Mouse (Mus musculus): ENCODE measurements around the gene Slc41a2. TPM values are rescaled to one million over a fixed set of nuclear protein-coding genes. Genes with fewer than 3 reads are reported as not detected.

Gene Slc41a2
- polyA plus RNA-seq, 1 experiment from 2014 or later: 3.6 TPM

GRCm38 (mm10) chr10:83343828-83344685 lies 6.4 kb upstream of the Slc41a2 start:
- Histone ChIP-seq H3K4me2 (ENCODE audit: low read length) (no peak overlapping the region), H3K4me1 (ENCODE audit: control insufficient read depth, insufficient read depth, low read length) (no peaks in the 10 kb centered on the region), H3K9ac (ENCODE audit: low read length) (no peak overlapping the region), H3K4me3 (ENCODE audit: low read depth, low read length) (no peak overlapping the region), H3K9me3 (replicated peaks; ENCODE audit: control insufficient read depth, low read length) (no peaks in the 10 kb centered on the region), H3K36me3 (ENCODE audit: control insufficient read depth, insufficient read depth, low read length) (no peaks in the 10 kb centered on the region), H3K27ac (ENCODE audit: low read depth, low read length) (no peak overlapping the region), H3K27me3 (replicated peaks; ENCODE audit: control insufficient read depth, insufficient read depth, low read length) (no peaks in the 10 kb centered on the region)
- no peak for ATAC-seq
- WGBS: 53% methylated on average over 2 of the region's 2 CpGs
- DNase-seq (ENCODE audit: low spot score): no peak

GRCm38 (mm10) chr10:83343171-83343570 lies 5.5 kb upstream of the Slc41a2 start:
- Histone ChIP-seq H3K36me3 (ENCODE audit: control insufficient read depth, insufficient read depth, low read length) (no peaks in the 10 kb centered on the region), H3K9me3 (replicated peaks; ENCODE audit: control insufficient read depth, low read length) (no peaks in the 10 kb centered on the region), H3K4me2 (ENCODE audit: low read length) (no peak overlapping the region), H3K27ac (ENCODE audit: low read depth, low read length) (no peak overlapping the region), H3K9ac (ENCODE audit: low read length) (no peak overlapping the region), H3K4me3 (ENCODE audit: low read depth, low read length) (no peak overlapping the region), H3K4me1 (ENCODE audit: control insufficient read depth, insufficient read depth, low read length) (no peaks in the 10 kb centered on the region), H3K27me3 (replicated peaks; ENCODE audit: control insufficient read depth, insufficient read depth, low read length) (0 out of 2 replicates have a peak, but pooled peaks cover 3% of the 10 kb centered on the region)
- WGBS: 82% methylated on average over 5 of the region's 5 CpGs
- DNase-seq (ENCODE audit: low spot score) (no peak), ATAC-seq (no peak)

- Histone ChIP-seq H3K36me3 (ENCODE audit: control insufficient read depth, insufficient read depth, low read length) (no peaks in the 10 kb centered on the region), H3K4me2 (ENCODE audit: low read length) (no peak overlapping the region), H3K9ac (ENCODE audit: low read length) (no peak overlapping the region), H3K27ac (ENCODE audit: low read depth, low read length) (no peak overlapping the region), H3K27me3 (replicated peaks; ENCODE audit: control insufficient read depth, insufficient read depth, low read length) (peaks cover 9% of the 10 kb centered on the region; the same call in 1 of the 2 replicates), H3K9me3 (replicated peaks; ENCODE audit: control insufficient read depth, low read length) (no peaks in the 10 kb centered on the region), H3K4me1 (ENCODE audit: control insufficient read depth, insufficient read depth, low read length) (no peaks in the 10 kb centered on the region), H3K4me3 (ENCODE audit: low read depth, low read length) (no peak overlapping the region)
- ATAC-seq (no peak), DNase-seq (ENCODE audit: low spot score) (no peak)
- 44% methylated on average over 2 of the region's 2 CpGs for WGBS
These were observed 3.5 kb upstream of the Slc41a2 start for GRCm38 (mm10) chr10:83341226-83341625.

- no peaks in the 10 kb centered on the region for H3K36me3 ChIP-seq (ENCODE audit: control insufficient read depth, insufficient read depth, low read length)
- no peak overlapping the region for H3K27ac ChIP-seq (ENCODE audit: low read depth, low read length)
- H3K9ac ChIP-seq (ENCODE audit: low read length): peak overlapping the region; percentile 81; the same call in 1 of the 2 replicates
- ATAC-seq (no peak), DNase-seq (ENCODE audit: low spot score) (no peak)
- no peaks in the 10 kb centered on the region for H3K4me1 ChIP-seq (ENCODE audit: control insufficient read depth, insufficient read depth, low read length)
- peak overlapping the region; percentile 63 for H3K4me3 ChIP-seq (ENCODE audit: low read depth, low read length)
- H3K9me3 ChIP-seq (replicated peaks; ENCODE audit: control insufficient read depth, low read length): no peaks in the 10 kb centered on the region
- peaks cover 16% of the 10 kb centered on the region for H3K27me3 ChIP-seq (replicated peaks; ENCODE audit: control insufficient read depth, insufficient read depth, low read length)
- H3K4me2 ChIP-seq (ENCODE audit: low read length): peak overlapping the region; percentile 94
- 48% methylated on average over 8 of the region's 9 CpGs for WGBS
These were observed 403 bp upstream of the Slc41a2 start for GRCm38 (mm10) chr10:83337971-83338598.

- Histone ChIP-seq H3K4me3 (ENCODE audit: low read depth, low read length) (no peak overlapping the region), H3K27ac (ENCODE audit: low read depth, low read length) (no peak overlapping the region), H3K9ac (ENCODE audit: low read length) (no peak overlapping the region), H3K27me3 (replicated peaks; ENCODE audit: control insufficient read depth, insufficient read depth, low read length) (peaks cover 16% of the 10 kb centered on the region), H3K4me1 (ENCODE audit: control insufficient read depth, insufficient read depth, low read length) (no peaks in the 10 kb centered on the region), H3K9me3 (replicated peaks; ENCODE audit: control insufficient read depth, low read length) (no peaks in the 10 kb centered on the region), H3K36me3 (ENCODE audit: control insufficient read depth, insufficient read depth, low read length) (no peaks in the 10 kb centered on the region), H3K4me2 (ENCODE audit: low read length) (no peak overlapping the region; the same call in 1 of the 2 replicates)
- DNase-seq (ENCODE audit: low spot score) (no peak), ATAC-seq (no peak)
- 8% methylated on average over 7 of the region's 7 CpGs for WGBS
These were observed 1.3 kb downstream of the Slc41a2 start for GRCm38 (mm10) chr10:83336336-83336735.

GRCm38 (mm10) chr10:83332581-83332980 lies 5.1 kb downstream of the Slc41a2 start:
- no peak overlapping the region for H3K9ac ChIP-seq (ENCODE audit: low read length)
- H3K4me1 ChIP-seq (ENCODE audit: control insufficient read depth, insufficient read depth, low read length): no peaks in the 10 kb centered on the region
- no peak overlapping the region for H3K4me3 ChIP-seq (ENCODE audit: low read depth, low read length)
- 92% methylated on average over 11 of the region's 11 CpGs for WGBS
- H3K4me2 ChIP-seq (ENCODE audit: low read length): no peak overlapping the region
- no peak overlapping the region for H3K27ac ChIP-seq (ENCODE audit: low read depth, low read length)
- DNase-seq (ENCODE audit: low spot score) (no peak), ATAC-seq (no peak)
- H3K27me3 ChIP-seq (replicated peaks; ENCODE audit: control insufficient read depth, insufficient read depth, low read length): peaks cover 10% of the 10 kb centered on the region
- no peaks in the 10 kb centered on the region for H3K9me3 ChIP-seq (replicated peaks; ENCODE audit: control insufficient read depth, low read length)
- H3K36me3 ChIP-seq (ENCODE audit: control insufficient read depth, insufficient read depth, low read length): no peaks in the 10 kb centered on the region

- H3K4me1 ChIP-seq (ENCODE audit: control insufficient read depth, insufficient read depth, low read length): no peaks in the 10 kb centered on the region
- H3K27ac ChIP-seq (ENCODE audit: low read depth, low read length): no peak overlapping the region
- ATAC-seq (no peak), DNase-seq (ENCODE audit: low spot score) (no peak)
- no peaks in the 10 kb centered on the region for H3K9me3 ChIP-seq (replicated peaks; ENCODE audit: control insufficient read depth, low read length)
- no peak overlapping the region for H3K9ac ChIP-seq (ENCODE audit: low read length)
- WGBS: 87% methylated on average over 5 of the region's 5 CpGs
- H3K4me3 ChIP-seq (ENCODE audit: low read depth, low read length): no peak overlapping the region
- H3K4me2 ChIP-seq (ENCODE audit: low read length): no peak overlapping the region
- H3K27me3 ChIP-seq (replicated peaks; ENCODE audit: control insufficient read depth, insufficient read depth, low read length): peaks cover 10% of the 10 kb centered on the region
- no peaks in the 10 kb centered on the region for H3K36me3 ChIP-seq (ENCODE audit: control insufficient read depth, insufficient read depth, low read length)
These were observed 5.9 kb downstream of the Slc41a2 start for GRCm38 (mm10) chr10:83331811-83332210.

GRCm38 (mm10) chr10:83330336-83330735 lies 7.3 kb downstream of the Slc41a2 start:
- DNase-seq (ENCODE audit: low spot score): no peak
- Histone ChIP-seq H3K9me3 (replicated peaks; ENCODE audit: control insufficient read depth, low read length) (no peaks in the 10 kb centered on the region), H3K27ac (ENCODE audit: low read depth, low read length) (no peak overlapping the region), H3K36me3 (ENCODE audit: control insufficient read depth, insufficient read depth, low read length) (no peaks in the 10 kb centered on the region), H3K4me3 (ENCODE audit: low read depth, low read length) (no peak overlapping the region), H3K4me1 (ENCODE audit: control insufficient read depth, insufficient read depth, low read length) (no peaks in the 10 kb centered on the region), H3K9ac (ENCODE audit: low read length) (no peak overlapping the region), H3K4me2 (ENCODE audit: low read length) (no peak overlapping the region), H3K27me3 (replicated peaks; ENCODE audit: control insufficient read depth, insufficient read depth, low read length) (peaks cover 5% of the 10 kb centered on the region; the same call in 1 of the 2 replicates)
- 80% methylated on average over 6 of the region's 6 CpGs for WGBS
- no peak for ATAC-seq

- DNase-seq (ENCODE audit: low spot score): no peak
- H3K9me3 ChIP-seq (replicated peaks; ENCODE audit: control insufficient read depth, low read length): no peaks in the 10 kb centered on the region
- ATAC-seq: no peak
- no peaks in the 10 kb centered on the region for H3K4me1 ChIP-seq (ENCODE audit: control insufficient read depth, insufficient read depth, low read length)
- no peak overlapping the region for H3K27ac ChIP-seq (ENCODE audit: low read depth, low read length)
- H3K4me2 ChIP-seq (ENCODE audit: low read length): no peak overlapping the region
- WGBS: 71% methylated on average over 5 of the region's 5 CpGs
- H3K36me3 ChIP-seq (ENCODE audit: control insufficient read depth, insufficient read depth, low read length): no peaks in the 10 kb centered on the region
- no peak overlapping the region for H3K9ac ChIP-seq (ENCODE audit: low read length)
- H3K4me3 ChIP-seq (ENCODE audit: low read depth, low read length): no peak overlapping the region
- no peaks in the 10 kb centered on the region for H3K27me3 ChIP-seq (replicated peaks; ENCODE audit: control insufficient read depth, insufficient read depth, low read length)
These were observed 8.9 kb downstream of the Slc41a2 start for GRCm38 (mm10) chr10:83328791-83329190.
